ENCODE assay signal across 11 mouse cellular contexts in the genomic region with DNA sequence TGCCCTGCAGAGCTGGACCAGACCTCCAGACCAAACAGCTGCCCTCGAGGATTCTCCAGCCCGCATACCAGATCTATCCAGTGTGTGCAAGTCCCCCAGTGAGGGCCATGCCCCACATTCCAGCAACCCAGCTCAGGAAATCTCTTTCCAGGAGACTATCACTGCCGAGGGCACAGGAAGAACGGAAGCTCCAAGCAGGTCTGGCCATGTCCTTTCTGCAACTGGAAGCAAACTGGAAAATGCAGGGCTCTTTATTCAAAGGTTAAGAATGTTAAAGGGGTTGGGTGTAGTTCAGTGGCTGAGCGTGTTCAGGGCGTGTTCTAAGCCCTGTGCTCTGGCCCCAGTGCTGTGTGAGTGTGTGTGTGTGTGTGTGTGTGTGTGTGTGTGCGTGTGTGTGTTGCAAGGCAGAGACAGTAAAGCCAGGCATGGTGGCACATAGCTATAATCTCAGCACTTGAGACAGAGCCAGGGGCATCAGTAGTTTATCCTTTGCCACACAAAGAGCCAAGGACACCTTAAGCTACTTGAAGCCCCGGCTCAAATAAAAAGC. TPM values are rescaled to one million over a fixed set of nuclear protein-coding genes. Genes with fewer than 3 reads are reported as not detected.
DNase-seq lines count a peak whose midpoint lies in the region; ATAC-seq and TF ChIP-seq lines count a peak whose summit lies in the region.
"Had no signal": no experiment of that assay in that cellular context is flagged by ENCODE, and none has a peak within 500 bp of the region (broad histone marks: within the 10 kb centered on the region; RNA-seq: fewer than 3 reads in every experiment).

No protein-coding gene starts in this region.

- no peak overlapping the region for H3K4me3 ChIP-seq in forebrain, embryonic 10.5 days
- no peak overlapping the region for H3K4me3 ChIP-seq in forebrain, postnatal 0 days (ENCODE audit: low read depth, low read length)
- H3K4me3 ChIP-seq in lung, embryonic 16.5 days (ENCODE audit: low read length): no peak overlapping the region
- no peak overlapping the region for H3K4me3 ChIP-seq in embryonic facial prominence, embryonic 14.5 days (ENCODE audit: low read depth, low read length)

- H3K9me3 ChIP-seq in forebrain, embryonic 10.5 days: no peaks in the 10 kb centered on the region
- H3K9me3 ChIP-seq in forebrain, postnatal 0 days (ENCODE audit: low read length): no peaks in the 10 kb centered on the region
- H3K9me3 ChIP-seq in lung, embryonic 16.5 days (ENCODE audit: control insufficient read depth, low read length): no peaks in the 10 kb centered on the region
- no peaks in the 10 kb centered on the region for H3K9me3 ChIP-seq in embryonic facial prominence, embryonic 14.5 days (ENCODE audit: control insufficient read depth, low read length)

- H3K27ac ChIP-seq in forebrain, embryonic 10.5 days: peak overlapping the region; percentile 69
- H3K27ac ChIP-seq in forebrain, postnatal 0 days (ENCODE audit: low read depth, low read length): no peak overlapping the region
- H3K27ac ChIP-seq in lung, embryonic 16.5 days (ENCODE audit: low read length): peak overlapping the region; percentile 48; the same call in 1 of the 2 replicates
- H3K27ac ChIP-seq in embryonic facial prominence, embryonic 14.5 days (replicated peaks; ENCODE audit: low read depth, low read length): peak overlapping the region; percentile 28; the same call in 1 of the 2 replicates

- peaks cover 27% of the 10 kb centered on the region for H3K4me1 ChIP-seq in forebrain, embryonic 10.5 days
- H3K4me1 ChIP-seq in forebrain, postnatal 0 days (ENCODE audit: insufficient read depth): 0 out of 2 replicates have a peak, but pooled peaks cover 3% of the 10 kb centered on the region
- H3K4me1 ChIP-seq in lung, embryonic 16.5 days (replicated peaks; ENCODE audit: control insufficient read depth, insufficient read depth, low read length): peaks cover 21% of the 10 kb centered on the region
- H3K4me1 ChIP-seq in embryonic facial prominence, embryonic 14.5 days (ENCODE audit: control insufficient read depth, insufficient read depth, low read length): no peaks in the 10 kb centered on the region; the same call in none of the 2 replicates

- H3K36me3 ChIP-seq in forebrain, embryonic 10.5 days (replicated peaks): no peaks in the 10 kb centered on the region
- H3K36me3 ChIP-seq in forebrain, postnatal 0 days (ENCODE audit: insufficient read depth): no peaks in the 10 kb centered on the region
- no peaks in the 10 kb centered on the region for H3K36me3 ChIP-seq in lung, embryonic 16.5 days (ENCODE audit: control insufficient read depth, insufficient read depth, low read length)
- no peaks in the 10 kb centered on the region for H3K36me3 ChIP-seq in embryonic facial prominence, embryonic 14.5 days (ENCODE audit: control insufficient read depth, insufficient read depth, low read length)

- no peaks in the 10 kb centered on the region for H3K27me3 ChIP-seq in forebrain, embryonic 10.5 days (ENCODE audit: poor library complexity, severe bottlenecking)
- no peaks in the 10 kb centered on the region for H3K27me3 ChIP-seq in forebrain, postnatal 0 days (ENCODE audit: insufficient read depth, low read length)
- no peaks in the 10 kb centered on the region for H3K27me3 ChIP-seq in lung, embryonic 16.5 days (ENCODE audit: control insufficient read depth, insufficient read depth, low read depth, low read length)
- H3K27me3 ChIP-seq in embryonic facial prominence, embryonic 14.5 days (replicated peaks; ENCODE audit: control insufficient read depth, insufficient read depth, low read length): no peaks in the 10 kb centered on the region

- TF ChIP-seq CTCF in forebrain, postnatal 0 days (IDR thresholded peaks at IDR 0.05; ENCODE audit: low read depth): no peak

- 58% methylated on average over 8 of the region's 8 CpGs for WGBS in forebrain, embryonic 10.5 days
- 64% methylated on average over 8 of the region's 8 CpGs for WGBS in forebrain, postnatal 0 days
- 31% methylated on average over 8 of the region's 8 CpGs for WGBS in lung, embryonic 16.5 days
- 35% methylated on average over 8 of the region's 8 CpGs for WGBS in embryonic facial prominence, embryonic 14.5 days

- no peak overlapping the region for H3K4me2 ChIP-seq in forebrain, postnatal 0 days (ENCODE audit: low read depth)
- no peak overlapping the region for H3K4me2 ChIP-seq in lung, embryonic 16.5 days (ENCODE audit: low read depth, low read length)
- no peak overlapping the region for H3K4me2 ChIP-seq in embryonic facial prominence, embryonic 14.5 days (ENCODE audit: low read depth, low read length)

- DNase-seq in forebrain, embryonic 10.5 days (ENCODE audit: extremely low spot score, low spot score): peak; percentile 30
- no peak for DNase-seq in forebrain, postnatal 0 days
- no peak for DNase-seq in lung, postnatal 25 days (ENCODE audit: low spot score)
- DNase-seq in embryonic facial prominence, embryonic 14.5 days (ENCODE audit: low spot score): peak; percentile 59
- peak; percentile 48 for DNase-seq in mesoderm, embryonic 11.5 days (ENCODE audit: low read depth, low spot score)
- DNase-seq in layer of hippocampus, postnatal 14 days (ENCODE audit: low spot score in 2 of 2): no peak
- no peak for DNase-seq in adrenal gland, postnatal 10 days
- DNase-seq: adrenal gland, adult 2 months; cerebellum, adult 8-10 months had no signal

- ATAC-seq in forebrain, postnatal 0 days: no peak
- ATAC-seq in lung, embryonic 16.5 days (ENCODE audit: low read depth): peak; percentile 48
- ATAC-seq in embryonic facial prominence, embryonic 14.5 days (ENCODE audit: low read depth): peak; percentile 50

- H3K9ac ChIP-seq in forebrain, postnatal 0 days: no peak overlapping the region
- H3K9ac ChIP-seq in lung, embryonic 16.5 days (ENCODE audit: low read length): no peak overlapping the region
- no peak overlapping the region for H3K9ac ChIP-seq in embryonic facial prominence, embryonic 14.5 days (ENCODE audit: low read depth, low read length)

RNA-seq across cellular contexts. Expression of a gene that starts 10.8 kb away (rescaled TPM):
- 5.1 and 7.3 TPM in 2 replicates for polyA plus RNA-seq in forebrain, embryonic 10.5 days (2016; fragmentation: Nextera tagmentation; extraction: Ambion mirVana)
- 4.2 and 6.3 TPM in 2 replicates for total RNA-seq in forebrain, postnatal 0 days (2014; rRNA removed)
- polyA plus RNA-seq in forebrain, postnatal 0 days (2015; fragmentation: Nextera tagmentation; extraction: Ambion mirVana): 4.8 TPM in 2 replicates
- 27.9 and 30.3 TPM in 2 replicates for polyA plus RNA-seq in lung, embryonic 16.5 days (2015; fragmentation: Nextera tagmentation; extraction: Ambion mirVana)
- 14.9 and 17.3 TPM in 2 replicates for polyA plus RNA-seq in embryonic facial prominence, embryonic 14.5 days (2014; fragmentation: Nextera tagmentation; extraction: Ambion mirVana)
- 1 to 10 TPM; 4.4 to 5.8 TPM for total RNA-seq in layer of hippocampus, postnatal 14 days (2021)
- 10 to 100 TPM in 1 of 2 experiments, 1 to 10 TPM in 1; 9.1 to 12.0 TPM for total RNA-seq in adrenal gland, postnatal 10 days (2021)
- total RNA-seq: neutrophil, adult 5-6 weeks had no signal

RNA-seq across cellular contexts. Expression of a gene that starts 33.9 kb away (rescaled TPM):
- polyA plus RNA-seq in forebrain, embryonic 10.5 days (2016; fragmentation: Nextera tagmentation; extraction: Ambion mirVana): 23.6 and 24.2 TPM in 2 replicates
- 30.4 and 40.0 TPM in 2 replicates for total RNA-seq in forebrain, postnatal 0 days (2014; rRNA removed)
- polyA plus RNA-seq in forebrain, postnatal 0 days (2015; fragmentation: Nextera tagmentation; extraction: Ambion mirVana): 14.5 and 16.9 TPM in 2 replicates
- polyA plus RNA-seq in lung, embryonic 16.5 days (2015; fragmentation: Nextera tagmentation; extraction: Ambion mirVana): 35.0 and 38.4 TPM in 2 replicates
- 41.3 and 41.8 TPM in 2 replicates for polyA plus RNA-seq in embryonic facial prominence, embryonic 14.5 days (2014; fragmentation: Nextera tagmentation; extraction: Ambion mirVana)
- 10 to 100 TPM; 38.8 TPM for total RNA-seq in layer of hippocampus, postnatal 14 days (2021)
- 10 to 100 TPM; 38.8 to 44.0 TPM for total RNA-seq in adrenal gland, postnatal 10 days (2021)

RNA-seq across cellular contexts. Expression of a gene that starts 48.9 kb away (rescaled TPM):
- 84.9 and 89.6 TPM in 2 replicates for polyA plus RNA-seq in forebrain, embryonic 10.5 days (2016; fragmentation: Nextera tagmentation; extraction: Ambion mirVana)
- 53.6 and 71.6 TPM in 2 replicates for total RNA-seq in forebrain, postnatal 0 days (2014; rRNA removed)
- polyA plus RNA-seq in forebrain, postnatal 0 days (2015; fragmentation: Nextera tagmentation; extraction: Ambion mirVana): 97.3 and 105 TPM in 2 replicates
- 72.8 and 77.1 TPM in 2 replicates for polyA plus RNA-seq in lung, embryonic 16.5 days (2015; fragmentation: Nextera tagmentation; extraction: Ambion mirVana)
- 68.3 and 68.8 TPM in 2 replicates for polyA plus RNA-seq in embryonic facial prominence, embryonic 14.5 days (2014; fragmentation: Nextera tagmentation; extraction: Ambion mirVana)
- total RNA-seq in layer of hippocampus, postnatal 14 days (2021): 10 to 100 TPM; 47.0 to 54.0 TPM
- 10 to 100 TPM; 32.5 to 35.7 TPM for total RNA-seq in adrenal gland, postnatal 10 days (2021)

Comparison
In these comparisons a context has a peak if more than half of its experiments do, and no peak if none do; other contexts are left out.
1. DNase-seq: peak in forebrain, embryonic 10.5 days (single experiment), embryonic facial prominence, embryonic 14.5 days (single experiment) and mesoderm, embryonic 11.5 days (single experiment); none in forebrain, postnatal 0 days (single experiment), lung, postnatal 25 days (single experiment), layer of hippocampus, postnatal 14 days (0 of 2) and adrenal gland, postnatal 10 days (single experiment).